Mouse (Mus musculus) liver, embryonic 14.5 days (tissue): ENCODE results near the gene Tmprss13.

ENCODE experiments used
- CTCF ChIP-seq: IDR thresholded peaks from 2 replicates; pipeline ENCODE4 v1.5.1; 2016; ENCODE audit warnings: antibody characterized with exemption, low read depth, control low read depth
- EP300 ChIP-seq: IDR thresholded peaks from 2 replicates; pipeline ENCODE4 v1.6.1; 2016; ENCODE audit warnings: antibody characterized with exemption, low read depth

GRCm38 (mm10) chr9:45291481-45292168, 27.3 kb upstream of the Tmprss13 start:
- TF ChIP-seq CTCF = no peak
- TF ChIP-seq EP300 = no peak
